Mouse (Mus musculus) megakaryocyte, embryonic 14.5 days (primary cell): ENCODE results near the gene Pnpla1.

Source experiments
- FLI1 ChIP-seq: IDR thresholded peaks from 2 replicates; pipeline ENCODE4 v1.6.1; 2012; ENCODE audit warnings: low read length, inconsistent platforms, mixed read lengths
- GATA1 ChIP-seq: IDR thresholded peaks from 3 replicates; pipeline ENCODE4 v1.6.1; 2012; ENCODE audit warnings: mixed read lengths, low read length, inconsistent platforms, borderline replicate concordance

GRCm38 (mm10) chr17:28907959-28908358 is 49.7 kb downstream of the Pnpla1 start:
- no peak for TF ChIP-seq FLI1
- no peak for TF ChIP-seq GATA1
